Mouse (Mus musculus) Muller cell, postnatal 12 days (primary cell): ENCODE data around the gene Spns1.
"Not testable (repeated sequence)": the region's sequence is repeated elsewhere in the genome, so short reads cannot be mapped to it uniquely, and the experiment has no call there.

Experiments used
- DNase-seq: peaks from one replicate; pipeline ENCODE4 v3.0.0-alpha.2; 2015; ENCODE audit errors: inconsistent ontology term

Gene Spns1

DNA sequence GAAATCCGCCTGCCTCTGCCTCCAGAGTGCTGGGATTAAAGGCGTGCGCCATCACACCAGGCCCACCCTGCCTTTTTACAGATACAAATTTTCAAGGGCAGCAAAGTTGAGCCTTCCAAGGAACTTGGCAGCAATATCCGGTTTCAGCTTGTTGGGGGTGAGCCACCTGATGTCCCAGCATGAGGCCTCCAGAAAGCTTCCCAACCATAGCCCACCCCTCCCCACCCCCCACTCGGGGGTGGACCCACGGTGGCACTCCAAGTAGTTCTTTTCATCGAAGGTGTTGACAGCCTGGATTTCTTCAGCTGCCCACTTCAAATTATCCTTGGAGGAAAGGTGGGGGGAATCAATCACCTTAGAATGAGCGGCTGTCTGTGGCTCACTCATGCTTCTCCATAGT, 38.3 kb downstream of the Spns1 start:
- DNase-seq = no peak

DNA sequence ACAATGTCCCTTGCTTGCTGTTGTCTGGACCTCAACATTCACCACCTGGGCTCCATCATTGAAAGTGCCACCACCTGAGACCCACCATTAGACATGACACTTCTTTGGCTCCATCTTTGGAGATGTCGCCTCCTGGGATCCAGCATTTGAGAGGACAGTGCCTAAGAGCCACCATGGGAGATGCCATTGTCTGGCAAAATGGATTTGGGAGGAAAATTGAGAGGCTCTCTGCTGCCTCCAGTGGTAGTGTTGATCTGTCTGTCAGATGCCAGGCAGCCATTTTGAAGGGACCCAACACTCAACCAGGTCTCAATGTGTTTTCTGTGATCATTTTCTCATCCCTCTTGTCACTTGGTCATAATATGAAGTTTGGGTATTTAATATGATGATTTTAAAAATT, 41.7 kb downstream of the Spns1 start:
- no peak for DNase-seq

DNA sequence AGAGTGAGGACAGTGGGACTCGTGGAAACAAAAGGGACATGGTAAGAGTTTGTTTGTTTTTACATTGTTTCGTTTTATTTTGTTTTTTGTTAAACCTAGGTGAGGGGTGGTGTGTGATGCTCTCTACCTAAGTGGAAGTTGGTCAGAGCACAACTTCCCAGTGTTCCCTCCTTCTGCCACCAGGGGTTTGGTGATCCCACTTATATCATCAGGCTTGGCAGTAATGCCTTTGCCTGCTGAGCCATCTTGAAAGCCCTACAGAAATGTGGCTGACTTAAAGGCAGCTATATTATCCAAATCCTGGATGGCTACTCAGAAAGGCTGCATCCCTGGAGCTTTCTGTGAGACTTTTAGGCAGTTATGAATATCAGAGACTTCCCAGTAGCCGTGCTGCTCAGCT, 44.6 kb downstream of the Spns1 start:
- DNase-seq = no peak

DNA sequence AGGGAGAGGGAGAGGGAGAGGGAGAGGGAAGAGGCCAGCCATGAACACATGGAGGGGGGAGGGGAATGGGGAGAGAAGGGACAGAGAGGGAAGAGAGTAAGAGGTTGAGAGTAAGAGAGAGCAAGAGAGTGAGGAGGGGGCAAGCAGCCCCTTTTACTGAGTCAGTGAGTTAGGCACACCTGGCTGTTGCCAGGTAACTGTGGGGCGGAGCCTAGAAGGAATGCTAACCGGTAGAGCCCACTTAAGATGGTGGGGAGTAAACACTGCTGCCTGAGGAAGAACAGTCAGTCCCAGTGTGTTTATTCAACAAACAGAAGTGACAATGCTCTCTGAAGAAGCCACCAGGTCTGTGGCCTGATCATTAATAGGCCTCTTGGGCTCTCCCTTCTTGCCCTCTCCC, 46.6 kb downstream of the Spns1 start:
- DNase-seq = no peak

DNA sequence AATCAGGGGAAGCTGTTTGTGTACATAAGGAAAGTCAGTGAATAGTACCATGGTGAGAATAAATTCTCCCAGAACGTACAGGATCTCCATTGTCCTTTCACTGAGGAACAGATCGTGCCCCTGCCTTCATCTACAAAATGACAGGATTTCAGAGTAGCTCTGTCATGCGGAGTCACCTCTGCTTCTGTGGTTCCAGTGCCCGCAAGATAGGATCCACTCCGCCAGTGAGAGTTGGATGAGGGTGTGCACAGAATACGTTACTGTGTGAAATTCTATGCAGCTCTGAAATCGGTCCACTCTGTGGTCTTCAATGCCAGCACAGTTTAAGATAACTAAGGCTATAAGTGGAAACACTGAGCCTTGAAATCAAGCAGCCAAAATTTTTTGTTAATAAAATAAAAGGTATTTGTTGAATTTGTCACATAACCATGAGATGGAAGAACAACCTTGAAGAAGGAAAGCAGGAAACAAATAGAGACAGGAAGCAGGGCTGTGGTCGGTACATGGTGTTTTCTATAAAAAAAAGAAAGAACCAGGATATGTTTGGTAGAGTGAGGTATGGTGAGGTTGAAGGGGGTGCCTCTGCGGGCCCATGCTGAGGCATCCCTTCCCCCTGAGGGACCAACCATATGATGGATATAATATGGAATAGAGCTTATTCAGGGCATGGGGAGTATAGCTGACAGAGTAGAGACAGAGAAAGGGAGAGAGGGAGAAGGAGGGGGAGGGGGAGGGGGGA, 47.2 kb downstream of the Spns1 start:
- DNase-seq = no peak

DNA sequence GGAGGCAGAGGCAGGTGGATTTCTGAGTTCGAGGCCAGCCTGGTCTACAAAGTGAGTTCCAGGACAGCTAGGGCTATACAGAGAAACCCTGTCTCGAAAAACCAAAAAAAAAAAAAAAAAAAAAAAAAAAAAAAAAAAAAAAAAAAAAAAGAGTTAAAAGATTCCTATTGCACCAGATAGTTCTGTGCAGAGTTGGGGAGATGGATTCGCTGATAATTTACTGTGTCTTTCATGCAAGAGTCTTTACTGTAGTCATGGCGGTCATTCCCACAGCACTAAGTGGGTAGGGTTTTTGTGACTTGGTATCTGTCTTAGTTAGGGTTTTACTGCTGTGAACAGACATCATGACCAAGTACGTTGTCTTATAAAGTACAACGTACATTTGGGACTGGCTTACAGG, 48.4 kb downstream of the Spns1 start:
- DNase-seq = not testable (repeated sequence)

DNA sequence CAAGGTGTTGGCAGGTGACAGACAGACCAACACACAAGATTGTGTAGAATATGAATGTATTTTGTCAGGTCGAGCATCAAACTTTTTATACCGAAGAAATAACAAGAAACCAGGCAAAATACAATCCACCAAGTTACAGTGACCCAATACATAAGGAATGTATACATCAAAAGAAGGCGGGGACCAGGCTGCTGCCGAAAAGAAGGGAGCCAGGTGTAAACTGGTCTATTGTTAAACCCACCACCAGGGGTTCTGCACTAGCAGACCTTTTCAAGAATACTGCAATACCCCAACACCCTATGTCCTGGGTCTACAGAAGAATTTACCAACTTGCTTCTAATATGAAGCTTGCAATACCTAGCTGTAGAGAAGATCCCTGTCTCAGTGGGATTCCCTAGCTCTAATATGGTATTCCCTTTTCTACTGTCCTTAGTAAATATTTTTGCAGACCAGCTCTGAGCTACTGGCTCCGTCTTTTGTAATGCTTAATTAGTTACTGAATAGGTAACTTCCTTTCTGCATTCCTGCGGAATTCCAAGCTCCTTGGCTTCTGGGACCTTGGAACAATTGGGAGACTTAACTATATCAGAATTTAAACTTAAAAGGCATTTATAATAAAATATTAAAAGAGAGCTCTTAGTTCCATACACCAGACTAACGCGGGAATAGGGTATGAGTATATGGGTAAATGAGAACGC, 51.5 kb downstream of the Spns1 start:
- not testable (repeated sequence) for DNase-seq

DNA sequence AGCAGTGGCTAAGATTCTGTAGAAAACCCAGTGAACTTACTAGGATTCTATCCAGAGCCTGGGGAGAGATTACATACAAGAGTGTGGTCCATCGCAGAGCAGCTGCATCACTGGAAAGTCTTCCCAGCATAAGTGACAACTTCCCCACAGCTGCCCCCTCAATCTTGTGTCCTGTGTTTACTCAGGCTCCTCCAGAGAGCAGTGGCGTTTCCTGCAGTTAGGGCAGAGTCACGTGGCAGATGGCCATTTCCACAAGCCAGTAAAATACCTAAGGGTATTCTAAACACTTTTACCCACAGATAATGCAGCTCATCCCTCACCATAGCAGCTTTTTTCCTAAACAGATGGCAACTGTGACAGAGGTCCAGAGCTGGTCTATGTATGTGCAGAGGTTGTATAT, 52.5 kb downstream of the Spns1 start:
- no peak for DNase-seq

DNA sequence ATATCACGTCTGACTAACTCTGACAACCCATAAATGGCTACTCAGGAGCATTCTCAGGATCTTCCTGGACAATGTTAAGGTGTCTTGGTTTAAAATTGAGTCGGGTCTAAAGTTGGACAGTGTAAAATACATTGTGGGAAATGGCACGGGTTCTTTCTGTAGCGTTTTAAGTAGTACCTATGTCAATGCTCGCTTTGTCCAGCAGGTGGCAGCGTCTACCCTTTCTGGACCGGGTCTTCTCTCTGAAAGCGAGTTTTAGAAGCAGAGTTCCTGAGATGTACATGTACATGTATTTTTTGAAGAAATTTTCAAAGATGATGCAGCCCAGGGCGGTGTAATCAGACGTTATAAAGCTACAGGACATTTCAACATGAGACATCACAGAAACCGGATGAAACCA, 53.5 kb downstream of the Spns1 start:
- peak; percentile 47 for DNase-seq
